Mouse (Mus musculus): ENCODE data around the gene 6720489N17Rik. TPM values are rescaled to one million over a fixed set of nuclear protein-coding genes. Genes with fewer than 3 reads are reported as not detected.

Gene 6720489N17Rik
- 2.8 and 3.7 TPM in 2 replicates for polyA plus RNA-seq (2015; fragmentation: Nextera tagmentation; extraction: Ambion mirVana)

GRCm38 (mm10) chr13:62623577-62624276 lies at the start of gene 6720489N17Rik:
TSS of gene 6720489N17Rik (minus strand) at chr13:62624182.

GRCm38 (mm10) chr13:62571099-62571498 lies 52.9 kb downstream of the 6720489N17Rik start, which contains the start of gene Zfp934:
TSS of gene Zfp934 (minus strand) at chr13:62571199.

GRCm38 (mm10) chr13:62558189-62559110 lies 65.5 kb downstream of the 6720489N17Rik start, which contains the start of gene Zfp935:
TSS of gene Zfp935 (minus strand) at chr13:62558511.

Small RNAs within 50 kb of the gene (microRNA-seq; reads per million reads assigned to microRNA genes)
- 0 reads per million in 2 experiments for gene Gm24020

Other genes with a start within 250 kb of the 6720489N17Rik start
- 1.2 and 1.5 TPM in 2 replicates for gene Gm3604, start 241.0 kb downstream of the 6720489N17Rik start, polyA plus RNA-seq (2015; fragmentation: Nextera tagmentation; extraction: Ambion mirVana)
- 5.9 and 6.6 TPM in 2 replicates for gene Gm49359, start 157.3 kb downstream of the 6720489N17Rik start, polyA plus RNA-seq (2015; fragmentation: Nextera tagmentation; extraction: Ambion mirVana)
- gene Zfp935, start 65.7 kb downstream of the 6720489N17Rik start, polyA plus RNA-seq (2015; fragmentation: Nextera tagmentation; extraction: Ambion mirVana) = not detected in 2 replicates
- 3.8 and 4.5 TPM in 2 replicates for gene Zfp934, start 53.0 kb downstream of the 6720489N17Rik start, polyA plus RNA-seq (2015; fragmentation: Nextera tagmentation; extraction: Ambion mirVana)
- 7.3 and 8.4 TPM in 2 replicates for gene Platr25, start 136.5 kb upstream of the 6720489N17Rik start, polyA plus RNA-seq (2015; fragmentation: Nextera tagmentation; extraction: Ambion mirVana)
- gene Gm5141, start 161.6 kb upstream of the 6720489N17Rik start, polyA plus RNA-seq (2015; fragmentation: Nextera tagmentation; extraction: Ambion mirVana) = 2.2 TPM in 2 replicates
- gene Fbp2, start 234.2 kb upstream of the 6720489N17Rik start, polyA plus RNA-seq (2015; fragmentation: Nextera tagmentation; extraction: Ambion mirVana) = 147 and 165 TPM in 2 replicates

Measured in skeletal muscle tissue, postnatal 0 days (tissue).